Mouse (Mus musculus): ENCODE data around the gene S100a6.

DNA sequence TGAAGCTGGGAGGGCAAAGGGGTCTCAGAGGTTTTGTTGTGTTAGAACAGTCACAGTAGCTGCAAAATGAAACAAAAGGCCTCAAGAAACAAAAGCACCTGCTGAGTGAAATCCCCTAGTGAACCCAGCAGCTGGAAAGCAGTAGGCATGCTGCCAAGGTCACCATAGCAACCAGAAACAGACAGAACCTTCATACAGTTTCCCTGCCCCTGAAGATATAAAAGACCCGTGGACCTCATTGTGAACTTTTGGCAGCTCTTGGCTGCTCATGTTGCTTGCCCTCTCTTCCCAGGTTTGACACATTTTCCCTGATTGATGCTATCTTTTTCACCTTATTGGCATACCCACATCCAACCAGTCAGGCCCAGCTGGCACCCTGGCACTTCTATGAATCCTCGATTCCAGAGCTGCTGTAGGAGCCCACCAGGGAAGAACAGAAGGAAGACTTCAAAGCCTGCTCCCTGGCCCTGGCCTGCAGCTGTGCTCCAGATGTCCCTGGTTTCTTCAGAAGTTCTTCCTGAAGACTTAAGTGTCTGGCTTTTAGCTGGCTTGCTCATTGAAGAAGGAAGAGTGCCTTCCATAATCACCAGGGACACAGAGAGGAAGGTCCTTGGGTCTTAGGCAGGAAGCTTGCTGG is 10.9 kb downstream of the S100a6 start:
- TF ChIP-seq GATA1 (IDR thresholded peaks at IDR 0.05; ENCODE audit: borderline replicate concordance, low read length) (no peak), FLI1 (IDR thresholded peaks at IDR 0.05; ENCODE audit: low read length) (no peak)

Measured in megakaryocyte, embryonic 14.5 days (primary cell).